Mouse (Mus musculus) liver, embryonic 16.5 days (tissue): Measurements from ENCODE around the gene Wwc1. TPM values are rescaled to one million over a fixed set of nuclear protein-coding genes. Genes with fewer than 3 reads are reported as not detected.

Experiments used
- ATAC-seq: fragments of 200-750 bp; cut with Nextera tagmentation; 2 replicates; pipeline ENCODE4 v1.8.0; 2017; ENCODE audit warnings: low read depth, mild to moderate bottlenecking, moderate number of reproducible peaks, moderate library complexity
- H3K27ac ChIP-seq: fragments of 300-500 bp; sonication (generic); 2 replicates; pipeline ENCODE4 v1.5.1; 2014; ENCODE audit warnings: mild to moderate bottlenecking, low read length
- H3K27me3 ChIP-seq: fragments of 300-500 bp; sonication (generic); 2 replicates; pipeline ENCODE4 v1.6.1; 2014; ENCODE audit warnings: low read depth, low read length, mixed read lengths; ENCODE audit not compliant: control insufficient read depth, insufficient read depth
- H3K36me3 ChIP-seq: fragments of 300-500 bp; sonication (generic); 2 replicates; pipeline ENCODE4 v1.6.1; 2014; ENCODE audit warnings: mild to moderate bottlenecking; ENCODE audit not compliant: control insufficient read depth, insufficient read depth
- H3K4me1 ChIP-seq: fragments of 300-500 bp; sonication (generic); 2 replicates; pipeline ENCODE4 v1.6.1; 2014; ENCODE audit warnings: low read depth, low read length, mixed read lengths; ENCODE audit not compliant: control insufficient read depth
- H3K4me2 ChIP-seq: fragments of 300-500 bp; sonication (generic); 2 replicates; pipeline ENCODE4 v1.6.1; 2014; ENCODE audit warnings: low read depth, low read length, mixed read lengths
- H3K4me3 ChIP-seq: fragments of 300-500 bp; sonication (generic); 2 replicates; pipeline ENCODE4 v1.5.1; 2014; ENCODE audit warnings: low read depth, mild to moderate bottlenecking, low read length
- H3K9ac ChIP-seq: fragments of 300-500 bp; sonication (generic); 2 replicates; pipeline ENCODE4 v1.6.1; 2014; ENCODE audit warnings: low read depth, low read length
- H3K9me3 ChIP-seq: fragments of 300-500 bp; sonication (generic); replicated peaks from 2 replicates; pipeline ENCODE4 v1.6.1; 2016; ENCODE audit warnings: low read length; ENCODE audit not compliant: control insufficient read depth
- WGBS: fragments of 180-500 bp; shearing (Covaris S2); extraction: QIAGEN DNeasy Blood & Tissue Kit; methylation state at CpG from one replicate; pipeline ENCODE4 v1.1.7; 2014; ENCODE audit not compliant: insufficient replicate concordance; 5-methylcytosine and 5-hydroxymethylcytosine counted together
- polyA plus RNA-seq: library from polyadenylated mRNA; unstranded; fragments of >200 nt; fragmentation: Nextera tagmentation; extraction: Ambion mirVana; gene quantifications from 2 replicates; pipeline ENCODE4 v1.2.1, GENCODE M21; 2015

Gene Wwc1
- polyA plus RNA-seq, 1 experiment from 2014 or later, result 1.1 TPM

- ATAC-seq, result no peak
- Histone ChIP-seq H3K4me2 (no peak overlapping the region), H3K27me3 (no peaks in the 10 kb centered on the region), H3K9me3 (no peaks in the 10 kb centered on the region), H3K36me3 (no peaks in the 10 kb centered on the region), H3K4me1 (no peaks in the 10 kb centered on the region), H3K9ac (no peak overlapping the region), H3K4me3 (no peak overlapping the region), H3K27ac (no peak overlapping the region)
- WGBS, result 58% methylated on average over 9 of the region's 9 CpGs
These were observed 88.0 kb downstream of the Wwc1 start for GRCm38 (mm10) chr11:35892293-35892692.

GRCm38 (mm10) chr11:35888790-35889189 is 91.5 kb downstream of the Wwc1 start:
- H3K9ac ChIP-seq, result no peak overlapping the region
- no peaks in the 10 kb centered on the region for H3K27me3 ChIP-seq

GRCm38 (mm10) chr11:35882777-35883176 is 97.5 kb downstream of the Wwc1 start:
- H3K4me3 ChIP-seq, result no peak overlapping the region
- no peaks in the 10 kb centered on the region for H3K36me3 ChIP-seq
- no peaks in the 10 kb centered on the region for H3K27me3 ChIP-seq
- no peak overlapping the region for H3K9ac ChIP-seq
- H3K9me3 ChIP-seq, result no peaks in the 10 kb centered on the region
- H3K27ac ChIP-seq, result no peak overlapping the region
- H3K4me2 ChIP-seq, result no peak overlapping the region
- 73% methylated on average over 6 of the region's 6 CpGs for WGBS
- ATAC-seq, result no peak
- H3K4me1 ChIP-seq, result no peaks in the 10 kb centered on the region

More at GRCm38 (mm10) chr11:35888790-35889189, 91.5 kb downstream of the Wwc1 start:
- H3K4me2 ChIP-seq, result no peak overlapping the region
- no peak overlapping the region for H3K27ac ChIP-seq
- no peaks in the 10 kb centered on the region for H3K4me1 ChIP-seq
- no peaks in the 10 kb centered on the region for H3K9me3 ChIP-seq
- 71% methylated on average over 8 of the region's 8 CpGs for WGBS
- no peak for ATAC-seq
- no peak overlapping the region for H3K4me3 ChIP-seq
- H3K36me3 ChIP-seq, result no peaks in the 10 kb centered on the region

- Histone ChIP-seq H3K4me3 (no peak overlapping the region), H3K9ac (no peak overlapping the region), H3K27ac (no peak overlapping the region), H3K4me1 (no peaks in the 10 kb centered on the region), H3K4me2 (no peak overlapping the region), H3K27me3 (no peaks in the 10 kb centered on the region), H3K36me3 (no peaks in the 10 kb centered on the region), H3K9me3 (no peaks in the 10 kb centered on the region)
- no peak for ATAC-seq
- 44% methylated on average over 4 of the region's 4 CpGs for WGBS
These were observed 101.8 kb downstream of the Wwc1 start for GRCm38 (mm10) chr11:35878559-35878897.

GRCm38 (mm10) chr11:35877651-35878558 is 102.4 kb downstream of the Wwc1 start:
- H3K36me3 ChIP-seq, result no peaks in the 10 kb centered on the region
- H3K4me3 ChIP-seq, result no peak overlapping the region
- no peaks in the 10 kb centered on the region for H3K9me3 ChIP-seq
- no peak overlapping the region for H3K9ac ChIP-seq
- H3K4me2 ChIP-seq, result no peak overlapping the region
- ATAC-seq, result peak; percentile 27; the same call in 1 of the 2 replicates
- no peaks in the 10 kb centered on the region for H3K27me3 ChIP-seq
- no peaks in the 10 kb centered on the region for H3K4me1 ChIP-seq
- no peak overlapping the region for H3K27ac ChIP-seq
- 28% methylated on average over 14 of the region's 14 CpGs for WGBS

- H3K9me3 ChIP-seq, result no peaks in the 10 kb centered on the region
- H3K27me3 ChIP-seq, result no peaks in the 10 kb centered on the region
- ATAC-seq, result no peak
- H3K4me2 ChIP-seq, result no peak overlapping the region
- H3K4me3 ChIP-seq, result no peak overlapping the region
- WGBS, result 53% methylated on average over 21 of the region's 21 CpGs
- H3K27ac ChIP-seq, result no peak overlapping the region
- no peak overlapping the region for H3K9ac ChIP-seq
- no peaks in the 10 kb centered on the region for H3K4me1 ChIP-seq
- H3K36me3 ChIP-seq, result no peaks in the 10 kb centered on the region
These were observed 106.6 kb downstream of the Wwc1 start for GRCm38 (mm10) chr11:35873624-35874244.

GRCm38 (mm10) chr11:35870961-35871360 is 109.4 kb downstream of the Wwc1 start:
- ATAC-seq, result no peak

GRCm38 (mm10) chr11:35866140-35866539 is 114.2 kb downstream of the Wwc1 start:
- Histone ChIP-seq H3K4me3 (no peak overlapping the region), H3K36me3 (no peaks in the 10 kb centered on the region), H3K27me3 (no peaks in the 10 kb centered on the region), H3K27ac (no peak overlapping the region), H3K4me1 (no peaks in the 10 kb centered on the region), H3K9ac (no peak overlapping the region), H3K9me3 (no peaks in the 10 kb centered on the region), H3K4me2 (no peak overlapping the region)
- 61% methylated on average over 7 of the region's 7 CpGs for WGBS
- ATAC-seq, result no peak

More at GRCm38 (mm10) chr11:35870961-35871360, 109.4 kb downstream of the Wwc1 start:
- Histone ChIP-seq H3K4me3 (no peak overlapping the region), H3K4me1 (no peaks in the 10 kb centered on the region), H3K4me2 (no peak overlapping the region), H3K36me3 (no peaks in the 10 kb centered on the region), H3K9me3 (no peaks in the 10 kb centered on the region), H3K27ac (no peak overlapping the region), H3K27me3 (no peaks in the 10 kb centered on the region), H3K9ac (no peak overlapping the region)
- WGBS, result 46% methylated on average over 9 of the region's 9 CpGs

GRCm38 (mm10) chr11:35864981-35865604 is 115.2 kb downstream of the Wwc1 start:
- no peak for ATAC-seq
- Histone ChIP-seq H3K4me1 (no peaks in the 10 kb centered on the region), H3K4me2 (no peak overlapping the region), H3K36me3 (no peaks in the 10 kb centered on the region), H3K4me3 (no peak overlapping the region), H3K9ac (no peak overlapping the region), H3K27ac (no peak overlapping the region), H3K9me3 (no peaks in the 10 kb centered on the region), H3K27me3 (no peaks in the 10 kb centered on the region)
- WGBS, result 43% methylated on average over 9 of the region's 9 CpGs
